Mouse (Mus musculus): ENCODE results near the gene Fgfr2. TPM values are rescaled to one million over a fixed set of nuclear protein-coding genes. Genes with fewer than 3 reads are reported as not detected.

Fgfr2 gene
- polyA plus RNA-seq, 1 experiment from 2014 or later: 92.5 TPM

GRCm38 (mm10) chr7:132593762-132594161, 529.4 kb downstream of the Fgfr2 start:
- H3K4me3 ChIP-seq: no peak overlapping the region

GRCm38 (mm10) chr7:132589610-132590009, 533.5 kb downstream of the Fgfr2 start:
- Histone ChIP-seq H3K4me3 (no peak overlapping the region), H3K9me3 (no peaks in the 10 kb centered on the region), H3K27ac (no peak overlapping the region), H3K27me3 (ENCODE audit: insufficient read depth, poor library complexity, severe bottlenecking) (peaks cover 22% of the 10 kb centered on the region), H3K4me1 (replicated peaks) (no peaks in the 10 kb centered on the region), H3K36me3 (no peaks in the 10 kb centered on the region)
- DNase-seq (ENCODE audit: low spot score): no peak
- WGBS: 59% methylated on average over 5 of the region's 5 CpGs

More at GRCm38 (mm10) chr7:132593762-132594161, 529.4 kb downstream of the Fgfr2 start:
- H3K27ac ChIP-seq: no peak overlapping the region
- peaks cover 20% of the 10 kb centered on the region for H3K4me1 ChIP-seq (replicated peaks)
- no peaks in the 10 kb centered on the region for H3K36me3 ChIP-seq
- peaks cover 63% of the 10 kb centered on the region for H3K27me3 ChIP-seq (ENCODE audit: insufficient read depth, poor library complexity, severe bottlenecking)
- 69% methylated on average over 2 of the region's 2 CpGs for WGBS
- no peak for DNase-seq (ENCODE audit: low spot score)
- no peaks in the 10 kb centered on the region for H3K9me3 ChIP-seq

- no peak for DNase-seq (ENCODE audit: low spot score)
- Histone ChIP-seq H3K4me3 (no peak overlapping the region), H3K27me3 (ENCODE audit: insufficient read depth, poor library complexity, severe bottlenecking) (peaks cover 6% of the 10 kb centered on the region; the same call in 1 of the 2 replicates), H3K4me1 (replicated peaks) (no peaks in the 10 kb centered on the region), H3K9me3 (no peaks in the 10 kb centered on the region), H3K36me3 (no peaks in the 10 kb centered on the region), H3K27ac (no peak overlapping the region)
- WGBS: 73% methylated on average over 5 of the region's 5 CpGs
Observed at GRCm38 (mm10) chr7:132587167-132587566, 536.0 kb downstream of the Fgfr2 start.

- H3K36me3 ChIP-seq: no peaks in the 10 kb centered on the region
- H3K9me3 ChIP-seq: no peaks in the 10 kb centered on the region
- no peak for DNase-seq (ENCODE audit: low spot score)
- no peaks in the 10 kb centered on the region for H3K4me1 ChIP-seq (replicated peaks)
- WGBS: 78% methylated on average over 3 of the region's 3 CpGs
- peaks cover 4% of the 10 kb centered on the region; the same call in 1 of the 2 replicates for H3K27me3 ChIP-seq (ENCODE audit: insufficient read depth, poor library complexity, severe bottlenecking)
- H3K27ac ChIP-seq: no peak overlapping the region
- no peak overlapping the region for H3K4me3 ChIP-seq
Observed at GRCm38 (mm10) chr7:132585695-132586491, 537.3 kb downstream of the Fgfr2 start.

- no peak overlapping the region for H3K4me3 ChIP-seq
- peaks cover 36% of the 10 kb centered on the region for H3K27me3 ChIP-seq (ENCODE audit: insufficient read depth, poor library complexity, severe bottlenecking)
- peaks cover 3% of the 10 kb centered on the region for H3K4me1 ChIP-seq (replicated peaks)
- DNase-seq (ENCODE audit: low spot score): no peak
- no peaks in the 10 kb centered on the region for H3K36me3 ChIP-seq
- no peaks in the 10 kb centered on the region for H3K9me3 ChIP-seq
- no peak overlapping the region for H3K27ac ChIP-seq
- WGBS: 93% methylated on average over 2 of the region's 2 CpGs
Observed at GRCm38 (mm10) chr7:132581441-132581840, 541.7 kb downstream of the Fgfr2 start.

GRCm38 (mm10) chr7:132580511-132580910, 542.6 kb downstream of the Fgfr2 start:
- no peaks in the 10 kb centered on the region for H3K36me3 ChIP-seq
- H3K27ac ChIP-seq: no peak overlapping the region
- no peaks in the 10 kb centered on the region for H3K9me3 ChIP-seq
- peaks cover 11% of the 10 kb centered on the region for H3K4me1 ChIP-seq (replicated peaks)
- 83% methylated on average over 6 of the region's 6 CpGs for WGBS
- no peak for DNase-seq (ENCODE audit: low spot score)
- H3K27me3 ChIP-seq (ENCODE audit: insufficient read depth, poor library complexity, severe bottlenecking): peaks cover 36% of the 10 kb centered on the region
- no peak overlapping the region for H3K4me3 ChIP-seq

- Histone ChIP-seq H3K36me3 (no peaks in the 10 kb centered on the region), H3K27ac (peak overlapping the region; percentile 96; the same call in 1 of the 2 replicates), H3K9me3 (no peaks in the 10 kb centered on the region), H3K4me1 (replicated peaks) (peaks cover 42% of the 10 kb centered on the region), H3K4me3 (peak overlapping the region; percentile 82), H3K27me3 (ENCODE audit: insufficient read depth, poor library complexity, severe bottlenecking) (peaks cover 36% of the 10 kb centered on the region)
- 59% methylated on average over 4 of the region's 4 CpGs for WGBS
- no peak for DNase-seq (ENCODE audit: low spot score)
Observed at GRCm38 (mm10) chr7:132576891-132577290, 546.3 kb downstream of the Fgfr2 start.

GRCm38 (mm10) chr7:132576116-132576650, 547.0 kb downstream of the Fgfr2 start, which contains the start of gene Oat:
TSS of gene Oat (minus strand) at chr7:132576398.
- DNase-seq (ENCODE audit: low spot score): peak; percentile 96
- Histone ChIP-seq H3K36me3 (no peaks in the 10 kb centered on the region), H3K27me3 (ENCODE audit: insufficient read depth, poor library complexity, severe bottlenecking) (peaks cover 36% of the 10 kb centered on the region), H3K9me3 (no peaks in the 10 kb centered on the region), H3K27ac (peak within 1 kb of the TSS; percentile 96), H3K4me1 (replicated peaks) (peaks cover 48% of the 10 kb centered on the region), H3K4me3 (peak within 1 kb of the TSS; percentile 82)
- WGBS: under 1% methylated on average over 49 of the region's 49 CpGs

- Histone ChIP-seq H3K27me3 (ENCODE audit: insufficient read depth, poor library complexity, severe bottlenecking) (peaks cover 36% of the 10 kb centered on the region), H3K4me3 (peak overlapping the region; percentile 82), H3K4me1 (replicated peaks) (peaks cover 48% of the 10 kb centered on the region), H3K9me3 (no peaks in the 10 kb centered on the region), H3K27ac (peak overlapping the region; percentile 96), H3K36me3 (no peaks in the 10 kb centered on the region)
- DNase-seq (ENCODE audit: low spot score): peak; percentile 87
- under 1% methylated on average over 13 of the region's 13 CpGs for WGBS
Observed at GRCm38 (mm10) chr7:132575623-132576022, 547.5 kb downstream of the Fgfr2 start.

GRCm38 (mm10) chr7:132574646-132575045, 548.5 kb downstream of the Fgfr2 start:
- peaks cover 29% of the 10 kb centered on the region for H3K27me3 ChIP-seq (ENCODE audit: insufficient read depth, poor library complexity, severe bottlenecking)
- 93% methylated on average over 5 of the region's 5 CpGs for WGBS

GRCm38 (mm10) chr7:132573205-132573604, 549.9 kb downstream of the Fgfr2 start:
- 48% methylated on average over 6 of the region's 6 CpGs for WGBS

More at GRCm38 (mm10) chr7:132574646-132575045, 548.5 kb downstream of the Fgfr2 start:
- Histone ChIP-seq H3K9me3 (no peaks in the 10 kb centered on the region), H3K36me3 (peaks cover 6% of the 10 kb centered on the region), H3K4me1 (replicated peaks) (peaks cover 48% of the 10 kb centered on the region), H3K4me3 (no peak overlapping the region), H3K27ac (no peak overlapping the region)
- DNase-seq (ENCODE audit: low spot score): no peak

GRCm38 (mm10) chr7:132572738-132573137, 550.4 kb downstream of the Fgfr2 start:
- Histone ChIP-seq H3K36me3 (peaks cover 25% of the 10 kb centered on the region), H3K27ac (peak overlapping the region; percentile 45; the same call in 1 of the 2 replicates), H3K9me3 (no peaks in the 10 kb centered on the region), H3K4me3 (no peak overlapping the region; the same call in 1 of the 2 replicates), H3K27me3 (ENCODE audit: insufficient read depth, poor library complexity, severe bottlenecking) (peaks cover 11% of the 10 kb centered on the region), H3K4me1 (replicated peaks) (peaks cover 48% of the 10 kb centered on the region)
- no peak for DNase-seq (ENCODE audit: low spot score)
- 76% methylated on average over 3 of the region's 3 CpGs for WGBS

More at GRCm38 (mm10) chr7:132573205-132573604, 549.9 kb downstream of the Fgfr2 start:
- Histone ChIP-seq H3K27me3 (ENCODE audit: insufficient read depth, poor library complexity, severe bottlenecking) (peaks cover 16% of the 10 kb centered on the region), H3K4me3 (no peak overlapping the region; the same call in 1 of the 2 replicates), H3K36me3 (peaks cover 21% of the 10 kb centered on the region), H3K4me1 (replicated peaks) (peaks cover 48% of the 10 kb centered on the region), H3K27ac (peak overlapping the region; percentile 45; the same call in 1 of the 2 replicates), H3K9me3 (no peaks in the 10 kb centered on the region)
- no peak for DNase-seq (ENCODE audit: low spot score)

GRCm38 (mm10) chr7:132571481-132571880, 551.7 kb downstream of the Fgfr2 start:
- H3K27ac ChIP-seq: no peak overlapping the region
- H3K9me3 ChIP-seq: no peaks in the 10 kb centered on the region
- peaks cover 38% of the 10 kb centered on the region for H3K36me3 ChIP-seq
- H3K4me1 ChIP-seq (replicated peaks): peaks cover 46% of the 10 kb centered on the region
- DNase-seq (ENCODE audit: low spot score): no peak
- no peak overlapping the region for H3K4me3 ChIP-seq
- 88% methylated on average over 8 of the region's 8 CpGs for WGBS
- no peaks in the 10 kb centered on the region for H3K27me3 ChIP-seq (ENCODE audit: insufficient read depth, poor library complexity, severe bottlenecking)

Data from hindbrain, embryonic 10.5 days (tissue).